Mouse (Mus musculus): Measurements from ENCODE around the gene Gse1. TPM values are rescaled to one million over a fixed set of nuclear protein-coding genes. Genes with fewer than 3 reads are reported as not detected.

Gene Gse1
- polyA plus RNA-seq, 1 experiment = 45.8 TPM

- Histone ChIP-seq H3K27ac (ENCODE audit: control insufficient read depth, insufficient read depth, low read depth, low read length, poor library complexity) (no peak overlapping the region), H3K4me1 (ENCODE audit: control insufficient read depth, insufficient read depth, low read length) (peaks cover 3% of the 10 kb centered on the region; the same call in 1 of the 2 replicates), H3K4me3 (replicated peaks; ENCODE audit: control insufficient read depth, low read depth, low read length) (no peak overlapping the region)
- WGBS = 91% methylated on average over 3 of the region's 3 CpGs
- TF ChIP-seq POLR2A (IDR thresholded peaks at IDR 0.05; ENCODE audit: borderline replicate concordance, control insufficient read depth, low read depth, low read length) (no peak), CTCF (IDR thresholded peaks at IDR 0.05; ENCODE audit: control insufficient read depth, insufficient read depth, low read length) (no peak)
Observed at GRCm38 (mm10) chr8:120551677-120551980, 323.4 kb downstream of the Gse1 start.

GRCm38 (mm10) chr8:120552509-120552908 lies 324.3 kb downstream of the Gse1 start:
- WGBS = 80% methylated on average over 11 of the region's 11 CpGs
- no peak overlapping the region for H3K27ac ChIP-seq (ENCODE audit: control insufficient read depth, insufficient read depth, low read depth, low read length, poor library complexity)
- H3K4me3 ChIP-seq (replicated peaks; ENCODE audit: control insufficient read depth, low read depth, low read length) = no peak overlapping the region
- peaks cover 2% of the 10 kb centered on the region; the same call in 1 of the 2 replicates for H3K4me1 ChIP-seq (ENCODE audit: control insufficient read depth, insufficient read depth, low read length)
- TF ChIP-seq CTCF (IDR thresholded peaks at IDR 0.05; ENCODE audit: control insufficient read depth, insufficient read depth, low read length) (no peak), POLR2A (IDR thresholded peaks at IDR 0.05; ENCODE audit: borderline replicate concordance, control insufficient read depth, low read depth, low read length) (no peak)

GRCm38 (mm10) chr8:120553441-120554123 lies 325.3 kb downstream of the Gse1 start:
- H3K27ac ChIP-seq (ENCODE audit: control insufficient read depth, insufficient read depth, low read depth, low read length, poor library complexity) = no peak overlapping the region
- TF ChIP-seq CTCF (IDR thresholded peaks at IDR 0.05; ENCODE audit: control insufficient read depth, insufficient read depth, low read length) (0 out of 2 replicates have a peak, but pooled peaks have one; percentile 13), POLR2A (IDR thresholded peaks at IDR 0.05; ENCODE audit: borderline replicate concordance, control insufficient read depth, low read depth, low read length) (no peak)
- WGBS = 90% methylated on average over 24 of the region's 24 CpGs
- no peak overlapping the region for H3K4me3 ChIP-seq (replicated peaks; ENCODE audit: control insufficient read depth, low read depth, low read length)
- H3K4me1 ChIP-seq (ENCODE audit: control insufficient read depth, insufficient read depth, low read length) = peaks cover 2% of the 10 kb centered on the region; the same call in 1 of the 2 replicates

- TF ChIP-seq POLR2A (IDR thresholded peaks at IDR 0.05; ENCODE audit: borderline replicate concordance, control insufficient read depth, low read depth, low read length) = no peak
- WGBS = 94% methylated on average over 18 of the region's 18 CpGs
- no peak overlapping the region; the same call in 1 of the 2 replicates for H3K27ac ChIP-seq (ENCODE audit: control insufficient read depth, insufficient read depth, low read depth, low read length, poor library complexity)
- peaks cover 2% of the 10 kb centered on the region; the same call in 1 of the 2 replicates for H3K4me1 ChIP-seq (ENCODE audit: control insufficient read depth, insufficient read depth, low read length)
- H3K4me3 ChIP-seq (replicated peaks; ENCODE audit: control insufficient read depth, low read depth, low read length) = no peak overlapping the region
Observed at GRCm38 (mm10) chr8:120554466-120555039, 326.3 kb downstream of the Gse1 start.

- H3K4me1 ChIP-seq (ENCODE audit: control insufficient read depth, insufficient read depth, low read length) = peaks cover 2% of the 10 kb centered on the region; the same call in 1 of the 2 replicates
- H3K4me3 ChIP-seq (replicated peaks; ENCODE audit: control insufficient read depth, low read depth, low read length) = no peak overlapping the region
- H3K27ac ChIP-seq (ENCODE audit: control insufficient read depth, insufficient read depth, low read depth, low read length, poor library complexity) = no peak overlapping the region; the same call in 1 of the 2 replicates
- WGBS = 79% methylated on average over 20 of the region's 20 CpGs
- TF ChIP-seq CTCF (IDR thresholded peaks at IDR 0.05; ENCODE audit: control insufficient read depth, insufficient read depth, low read length) = no peak
- no peak for TF ChIP-seq POLR2A (IDR thresholded peaks at IDR 0.05; ENCODE audit: borderline replicate concordance, control insufficient read depth, low read depth, low read length)
Observed at GRCm38 (mm10) chr8:120556198-120556892, 328.1 kb downstream of the Gse1 start.

- H3K4me3 ChIP-seq (replicated peaks; ENCODE audit: control insufficient read depth, low read depth, low read length) = no peak overlapping the region
- TF ChIP-seq POLR2A (IDR thresholded peaks at IDR 0.05; ENCODE audit: borderline replicate concordance, control insufficient read depth, low read depth, low read length) (no peak), CTCF (IDR thresholded peaks at IDR 0.05; ENCODE audit: control insufficient read depth, insufficient read depth, low read length) (no peak)
- peaks cover 3% of the 10 kb centered on the region; the same call in 1 of the 2 replicates for H3K4me1 ChIP-seq (ENCODE audit: control insufficient read depth, insufficient read depth, low read length)
- WGBS = 55% methylated on average over 15 of the region's 15 CpGs
- no peak overlapping the region for H3K27ac ChIP-seq (ENCODE audit: control insufficient read depth, insufficient read depth, low read depth, low read length, poor library complexity)
Observed at GRCm38 (mm10) chr8:120557170-120557965, 329.1 kb downstream of the Gse1 start.

- 78% methylated on average over 4 of the region's 4 CpGs for WGBS
Observed at GRCm38 (mm10) chr8:120558162-120558561, 329.9 kb downstream of the Gse1 start.

More at GRCm38 (mm10) chr8:120558162-120558561, 329.9 kb downstream of the Gse1 start:
- no peak overlapping the region for H3K4me3 ChIP-seq (replicated peaks; ENCODE audit: control insufficient read depth, low read depth, low read length)
- H3K4me1 ChIP-seq (ENCODE audit: control insufficient read depth, insufficient read depth, low read length) = peaks cover 6% of the 10 kb centered on the region; the same call in 1 of the 2 replicates
- H3K27ac ChIP-seq (ENCODE audit: control insufficient read depth, insufficient read depth, low read depth, low read length, poor library complexity) = no peak overlapping the region; the same call in 1 of the 2 replicates
- no peak for TF ChIP-seq POLR2A (IDR thresholded peaks at IDR 0.05; ENCODE audit: borderline replicate concordance, control insufficient read depth, low read depth, low read length)
- TF ChIP-seq CTCF (IDR thresholded peaks at IDR 0.05; ENCODE audit: control insufficient read depth, insufficient read depth, low read length) = no peak
